Mouse (Mus musculus) limb, embryonic 15.5 days (tissue): ENCODE data around the gene Ap2a2. TPM values are rescaled to one million over a fixed set of nuclear protein-coding genes. Genes with fewer than 3 reads are reported as not detected.

ENCODE experiments used
- ATAC-seq: fragments of 200-750 bp; cut with Nextera tagmentation; 2 replicates; pipeline ENCODE4 v1.8.0; 2017; ENCODE audit warnings: low read depth, moderate TSS enrichment; ENCODE audit not compliant: insufficient number of reproducible peaks, low FRiP score, low TSS enrichment
- H3K27ac ChIP-seq: fragments of 300-500 bp; sonication (generic); 2 replicates; pipeline ENCODE4 v1.5.1; 2015; ENCODE audit warnings: moderate library complexity, mild to moderate bottlenecking, inconsistent platforms
- H3K27me3 ChIP-seq: fragments of 300-500 bp; sonication (generic); 2 replicates; pipeline ENCODE4 v1.6.1; 2015; ENCODE audit warnings: inconsistent platforms
- H3K36me3 ChIP-seq: fragments of 300-500 bp; sonication (generic); 2 replicates; pipeline ENCODE4 v1.6.1; 2015; ENCODE audit warnings: inconsistent platforms
- H3K4me1 ChIP-seq: fragments of 300-500 bp; sonication (generic); 2 replicates; pipeline ENCODE4 v1.6.1; 2015; ENCODE audit warnings: inconsistent platforms
- H3K4me2 ChIP-seq: fragments of 300-500 bp; sonication (generic); 2 replicates; pipeline ENCODE4 v1.6.1; 2015; ENCODE audit warnings: mild to moderate bottlenecking, inconsistent platforms
- H3K4me3 ChIP-seq: fragments of 300-500 bp; sonication (generic); 2 replicates; pipeline ENCODE4 v1.5.1; 2015; ENCODE audit warnings: mild to moderate bottlenecking, inconsistent platforms
- H3K9ac ChIP-seq: fragments of 300-500 bp; sonication (generic); 2 replicates; pipeline ENCODE4 v1.6.1; 2015; ENCODE audit warnings: inconsistent platforms
- H3K9me3 ChIP-seq: fragments of 300-500 bp; sonication (generic); 2 replicates; pipeline ENCODE4 v1.6.1; 2016; ENCODE audit warnings: inconsistent platforms
- WGBS: fragments of 180-500 bp; shearing (Covaris S2); methylation state at CpG from one replicate; pipeline ENCODE4 v1.1.7; 2015; 5-methylcytosine and 5-hydroxymethylcytosine counted together
- polyA plus RNA-seq: library from polyadenylated mRNA; unstranded; fragments of >200 nt; fragmentation: Nextera tagmentation; extraction: Ambion mirVana; gene quantifications from 2 replicates; pipeline ENCODE4 v1.2.1, GENCODE M21; 2015

The Ap2a2 gene
- polyA plus RNA-seq, 1 experiment from 2014 or later = 84.6 TPM

- peak overlapping the region; percentile 97 for H3K4me3 ChIP-seq
- peak; percentile 33 for ATAC-seq
- H3K4me1 ChIP-seq = peaks cover 34% of the 10 kb centered on the region
- H3K9ac ChIP-seq = peak overlapping the region; percentile 100
- under 1% methylated on average over 33 of the region's 33 CpGs for WGBS
- H3K9me3 ChIP-seq = no peaks in the 10 kb centered on the region
- H3K36me3 ChIP-seq = 0 out of 2 replicates have a peak, but pooled peaks cover 5% of the 10 kb centered on the region
- H3K27ac ChIP-seq = peak overlapping the region; percentile 90
- H3K27me3 ChIP-seq = no peaks in the 10 kb centered on the region
- H3K4me2 ChIP-seq = peak overlapping the region; percentile 88
These were observed 463 bp downstream of the Ap2a2 start for GRCm38 (mm10) chr7:141562421-141562851.

- 1% methylated on average over 21 of the region's 21 CpGs for WGBS
- Histone ChIP-seq H3K4me1 (peaks cover 35% of the 10 kb centered on the region), H3K4me3 (peak overlapping the region; percentile 97), H3K27ac (peak overlapping the region; percentile 90), H3K4me2 (peak overlapping the region; percentile 88), H3K27me3 (no peaks in the 10 kb centered on the region), H3K36me3 (0 out of 2 replicates have a peak, but pooled peaks cover 5% of the 10 kb centered on the region), H3K9me3 (no peaks in the 10 kb centered on the region), H3K9ac (peak overlapping the region; percentile 100)
- peak; percentile 28 for ATAC-seq
These were observed 967 bp downstream of the Ap2a2 start for GRCm38 (mm10) chr7:141562852-141563427.

GRCm38 (mm10) chr7:141564561-141564960, 2.6 kb downstream of the Ap2a2 start:
- no peak overlapping the region for H3K27ac ChIP-seq
- no peaks in the 10 kb centered on the region for H3K9me3 ChIP-seq
- no peak for ATAC-seq
- no peak overlapping the region for H3K4me3 ChIP-seq
- 0 out of 2 replicates have a peak, but pooled peaks cover 5% of the 10 kb centered on the region for H3K36me3 ChIP-seq
- H3K9ac ChIP-seq = no peak overlapping the region
- H3K4me1 ChIP-seq = peaks cover 46% of the 10 kb centered on the region
- 58% methylated on average over 7 of the region's 7 CpGs for WGBS
- no peak overlapping the region for H3K4me2 ChIP-seq
- no peaks in the 10 kb centered on the region for H3K27me3 ChIP-seq

GRCm38 (mm10) chr7:141566587-141566986, 4.6 kb downstream of the Ap2a2 start:
- Histone ChIP-seq H3K36me3 (0 out of 2 replicates have a peak, but pooled peaks cover 5% of the 10 kb centered on the region), H3K4me1 (peaks cover 40% of the 10 kb centered on the region), H3K27me3 (no peaks in the 10 kb centered on the region), H3K27ac (no peak overlapping the region), H3K9me3 (no peaks in the 10 kb centered on the region), H3K9ac (no peak overlapping the region), H3K4me2 (no peak overlapping the region), H3K4me3 (no peak overlapping the region)
- no peak for ATAC-seq
- WGBS = 85% methylated on average over 7 of the region's 7 CpGs

- no peak overlapping the region for H3K4me2 ChIP-seq
- WGBS = 82% methylated on average over 9 of the region's 9 CpGs
- no peak overlapping the region for H3K4me3 ChIP-seq
- H3K36me3 ChIP-seq = 0 out of 2 replicates have a peak, but pooled peaks cover 5% of the 10 kb centered on the region
- H3K27ac ChIP-seq = no peak overlapping the region
- H3K4me1 ChIP-seq = peaks cover 25% of the 10 kb centered on the region
- no peak for ATAC-seq
- no peaks in the 10 kb centered on the region for H3K27me3 ChIP-seq
- no peak overlapping the region for H3K9ac ChIP-seq
- H3K9me3 ChIP-seq = no peaks in the 10 kb centered on the region
These were observed 7.4 kb downstream of the Ap2a2 start for GRCm38 (mm10) chr7:141569283-141569803.

GRCm38 (mm10) chr7:141569916-141570315, 7.9 kb downstream of the Ap2a2 start:
- Histone ChIP-seq H3K27me3 (no peaks in the 10 kb centered on the region), H3K9me3 (no peaks in the 10 kb centered on the region), H3K4me3 (no peak overlapping the region), H3K36me3 (0 out of 2 replicates have a peak, but pooled peaks cover 5% of the 10 kb centered on the region), H3K27ac (no peak overlapping the region), H3K9ac (no peak overlapping the region), H3K4me1 (peaks cover 19% of the 10 kb centered on the region), H3K4me2 (no peak overlapping the region)
- WGBS = 93% methylated on average over 3 of the region's 3 CpGs
- no peak for ATAC-seq

- peaks cover 12% of the 10 kb centered on the region for H3K4me1 ChIP-seq
- H3K4me3 ChIP-seq = no peak overlapping the region
- ATAC-seq = no peak
- no peaks in the 10 kb centered on the region for H3K27me3 ChIP-seq
- H3K36me3 ChIP-seq = no peaks in the 10 kb centered on the region
- WGBS = 71% methylated on average over 4 of the region's 4 CpGs
- H3K27ac ChIP-seq = no peak overlapping the region
- H3K9me3 ChIP-seq = no peaks in the 10 kb centered on the region
- no peak overlapping the region for H3K9ac ChIP-seq
- H3K4me2 ChIP-seq = no peak overlapping the region
These were observed 8.8 kb downstream of the Ap2a2 start for GRCm38 (mm10) chr7:141570625-141571295.

- Histone ChIP-seq H3K36me3 (0 out of 2 replicates have a peak, but pooled peaks cover 3% of the 10 kb centered on the region), H3K4me1 (peaks cover 5% of the 10 kb centered on the region), H3K4me3 (no peak overlapping the region), H3K27ac (no peak overlapping the region), H3K4me2 (no peak overlapping the region), H3K9ac (no peak overlapping the region), H3K27me3 (no peaks in the 10 kb centered on the region), H3K9me3 (no peaks in the 10 kb centered on the region)
- ATAC-seq = no peak
- 63% methylated on average over 3 of the region's 3 CpGs for WGBS
These were observed 12.1 kb downstream of the Ap2a2 start for GRCm38 (mm10) chr7:141574041-141574440.

- Histone ChIP-seq H3K27ac (no peak overlapping the region), H3K27me3 (no peaks in the 10 kb centered on the region), H3K4me2 (no peak overlapping the region), H3K36me3 (0 out of 2 replicates have a peak, but pooled peaks cover 3% of the 10 kb centered on the region), H3K9me3 (no peaks in the 10 kb centered on the region), H3K9ac (no peak overlapping the region), H3K4me3 (no peak overlapping the region), H3K4me1 (peaks cover 3% of the 10 kb centered on the region)
- no peak for ATAC-seq
- 80% methylated on average over 3 of the region's 3 CpGs for WGBS
These were observed 13.5 kb downstream of the Ap2a2 start for GRCm38 (mm10) chr7:141575481-141575880.

- H3K4me1 ChIP-seq = peaks cover 3% of the 10 kb centered on the region
- ATAC-seq = no peak
- H3K4me3 ChIP-seq = no peak overlapping the region
- H3K9me3 ChIP-seq = no peaks in the 10 kb centered on the region
- H3K9ac ChIP-seq = no peak overlapping the region
- H3K27me3 ChIP-seq = no peaks in the 10 kb centered on the region
- WGBS = 73% methylated on average over 3 of the region's 3 CpGs
- 0 out of 2 replicates have a peak, but pooled peaks cover 3% of the 10 kb centered on the region for H3K36me3 ChIP-seq
- H3K4me2 ChIP-seq = no peak overlapping the region
- H3K27ac ChIP-seq = no peak overlapping the region
These were observed 15.8 kb downstream of the Ap2a2 start for GRCm38 (mm10) chr7:141577801-141578200.

GRCm38 (mm10) chr7:141578511-141578910, 16.5 kb downstream of the Ap2a2 start:
- no peak for ATAC-seq
- H3K4me1 ChIP-seq = peaks cover 3% of the 10 kb centered on the region
- H3K9ac ChIP-seq = no peak overlapping the region
- H3K36me3 ChIP-seq = 0 out of 2 replicates have a peak, but pooled peaks cover 3% of the 10 kb centered on the region
- no peak overlapping the region for H3K4me2 ChIP-seq
- H3K4me3 ChIP-seq = no peak overlapping the region
- H3K27me3 ChIP-seq = no peaks in the 10 kb centered on the region
- WGBS = 97% methylated on average over 1 of the region's 1 CpGs
- H3K9me3 ChIP-seq = no peaks in the 10 kb centered on the region
- no peak overlapping the region for H3K27ac ChIP-seq

GRCm38 (mm10) chr7:141578943-141579342, 17.0 kb downstream of the Ap2a2 start:
- Histone ChIP-seq H3K9me3 (no peaks in the 10 kb centered on the region), H3K9ac (no peak overlapping the region), H3K4me2 (no peak overlapping the region), H3K4me3 (no peak overlapping the region), H3K36me3 (0 out of 2 replicates have a peak, but pooled peaks cover 3% of the 10 kb centered on the region), H3K27me3 (no peaks in the 10 kb centered on the region), H3K4me1 (peaks cover 3% of the 10 kb centered on the region), H3K27ac (no peak overlapping the region)
- no peak for ATAC-seq
- 96% methylated on average over 2 of the region's 2 CpGs for WGBS
